In the genomic region with DNA sequence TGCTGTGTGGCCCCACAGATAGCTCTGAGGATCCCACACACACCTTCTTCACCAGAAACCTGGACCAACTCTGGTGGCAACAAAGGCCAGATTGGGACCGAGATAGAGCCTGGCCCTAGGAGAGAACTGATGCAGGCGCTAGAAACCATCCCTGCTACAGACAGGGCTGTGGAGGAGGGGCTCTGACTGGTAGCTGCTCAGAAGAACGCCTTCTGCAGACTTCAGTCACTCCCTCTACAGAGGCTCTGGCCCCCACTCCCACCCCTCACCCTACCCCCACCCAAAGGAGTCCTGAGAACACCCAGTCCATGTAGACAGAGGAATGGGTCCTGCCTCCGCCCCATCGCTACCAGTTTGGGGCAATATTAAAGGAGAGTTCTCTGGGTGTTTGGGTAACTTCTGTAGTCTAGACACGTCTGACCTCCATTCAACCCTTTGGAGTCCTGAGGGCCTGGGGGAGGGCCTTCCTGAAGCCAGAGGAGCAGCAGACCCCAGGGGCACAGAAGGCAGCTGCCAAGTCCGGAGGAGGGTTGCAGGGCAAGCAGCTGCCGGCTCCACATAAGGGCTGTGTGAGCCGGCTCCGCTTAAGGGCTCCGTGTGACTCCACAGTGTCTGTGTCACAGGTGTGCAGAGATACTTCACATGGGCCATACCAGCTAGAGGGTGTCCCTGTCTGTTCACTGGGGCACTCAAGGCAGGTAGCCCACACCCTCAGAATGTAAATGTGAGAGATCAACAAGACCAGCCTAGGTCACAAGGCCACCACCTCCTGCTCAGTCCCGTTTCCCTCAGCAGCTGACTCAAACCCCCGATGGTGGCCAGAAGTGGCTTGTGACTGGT, we compare ENCODE assay signal across 9 mouse cellular contexts. TPM values are rescaled to one million over a fixed set of nuclear protein-coding genes. Genes with fewer than 3 reads are reported as not detected.
DNase-seq lines count a peak whose midpoint lies in the region; ATAC-seq and TF ChIP-seq lines count a peak whose summit lies in the region.
"Had no signal": no experiment of that assay in that cellular context is flagged by ENCODE, and none has a peak within 500 bp of the region (broad histone marks: within the 10 kb centered on the region; RNA-seq: fewer than 3 reads in every experiment).

No protein-coding gene starts in this region.

- no peaks in the 10 kb centered on the region for H3K9me3 ChIP-seq in lung, embryonic 15.5 days
- no peaks in the 10 kb centered on the region for H3K9me3 ChIP-seq in lung, postnatal 0 days (ENCODE audit: low read length)
- no peaks in the 10 kb centered on the region for H3K9me3 ChIP-seq in hindbrain, embryonic 14.5 days (ENCODE audit: control insufficient read depth, low read length)
- no peaks in the 10 kb centered on the region for H3K9me3 ChIP-seq in neural tube, embryonic 14.5 days (ENCODE audit: control insufficient read depth, low read length)

- no peak for TF ChIP-seq EP300 in lung, postnatal 0 days (IDR thresholded peaks at IDR 0.05)

- H3K27ac ChIP-seq in lung, embryonic 15.5 days, result no peak overlapping the region
- H3K27ac ChIP-seq in lung, postnatal 0 days (ENCODE audit: low read length), result no peak overlapping the region
- H3K27ac ChIP-seq in hindbrain, embryonic 14.5 days, result no peak overlapping the region
- no peak overlapping the region for H3K27ac ChIP-seq in neural tube, embryonic 14.5 days (ENCODE audit: low read depth, low read length)

- peak; percentile 66 for DNase-seq in embryo, embryonic 11 days
- DNase-seq in embryo, embryonic 9.5 days (ENCODE audit: extremely low spot score), result no peak
- DNase-seq in lung, postnatal 0 days (ENCODE audit: low spot score), result no peak
- DNase-seq in hindbrain, embryonic 14.5 days (ENCODE audit: low spot score), result no peak
- DNase-seq in left cerebral cortex, adult 11 months (ENCODE audit: low spot score), result no peak
- DNase-seq in urinary bladder, postnatal 4 days (ENCODE audit: low spot score in 2 of 2), result no peak

- H3K9ac ChIP-seq in lung, embryonic 15.5 days, result no peak overlapping the region
- H3K9ac ChIP-seq in lung, postnatal 0 days (replicated peaks; ENCODE audit: low read depth), result no peak overlapping the region
- no peak overlapping the region for H3K9ac ChIP-seq in hindbrain, embryonic 14.5 days
- H3K9ac ChIP-seq in neural tube, embryonic 14.5 days (replicated peaks; ENCODE audit: low read depth, low read length), result no peak overlapping the region

- H3K27me3 ChIP-seq in lung, embryonic 15.5 days, result no peaks in the 10 kb centered on the region; the same call in 1 of the 2 replicates
- H3K27me3 ChIP-seq in lung, postnatal 0 days (replicated peaks; ENCODE audit: insufficient read depth, low read length), result no peaks in the 10 kb centered on the region
- H3K27me3 ChIP-seq in hindbrain, embryonic 14.5 days (ENCODE audit: control insufficient read depth, insufficient read depth, low read length), result no peaks in the 10 kb centered on the region
- H3K27me3 ChIP-seq in neural tube, embryonic 14.5 days (ENCODE audit: control insufficient read depth, insufficient read depth, low read length), result no peaks in the 10 kb centered on the region

- H3K4me2 ChIP-seq in lung, embryonic 15.5 days, result no peak overlapping the region
- H3K4me2 ChIP-seq in lung, postnatal 0 days (replicated peaks; ENCODE audit: low read depth, low read length), result no peak overlapping the region
- no peak overlapping the region for H3K4me2 ChIP-seq in hindbrain, embryonic 14.5 days (replicated peaks)
- H3K4me2 ChIP-seq in neural tube, embryonic 14.5 days (ENCODE audit: low read depth, low read length), result no peak overlapping the region

- no peak overlapping the region for H3K4me3 ChIP-seq in lung, embryonic 15.5 days
- H3K4me3 ChIP-seq in lung, postnatal 0 days (ENCODE audit: low read depth, low read length), result no peak overlapping the region
- no peak overlapping the region for H3K4me3 ChIP-seq in hindbrain, embryonic 14.5 days (replicated peaks; ENCODE audit: low read length)
- no peak overlapping the region for H3K4me3 ChIP-seq in neural tube, embryonic 14.5 days (ENCODE audit: low read depth, low read length)

- TF ChIP-seq CTCF in lung, postnatal 0 days (IDR thresholded peaks at IDR 0.05), result no peak

- peak; percentile 17; the same call in 1 of the 2 replicates for ATAC-seq in lung, embryonic 15.5 days (ENCODE audit: borderline replicate concordance, extremely low read depth, low FRiP score, low TSS enrichment)
- ATAC-seq in lung, postnatal 0 days, result no peak
- peak; percentile 34; the same call in 1 of the 2 replicates for ATAC-seq in hindbrain, embryonic 14.5 days (ENCODE audit: low FRiP score)
- ATAC-seq in neural tube, embryonic 14.5 days (ENCODE audit: low read depth), result peak; percentile 59; the same call in 1 of the 2 replicates
- ATAC-seq: Patski had no signal

- no peaks in the 10 kb centered on the region for H3K36me3 ChIP-seq in lung, embryonic 15.5 days
- H3K36me3 ChIP-seq in lung, postnatal 0 days (ENCODE audit: insufficient read depth, low read length), result no peaks in the 10 kb centered on the region
- H3K36me3 ChIP-seq in hindbrain, embryonic 14.5 days (replicated peaks; ENCODE audit: control insufficient read depth, insufficient read depth), result no peaks in the 10 kb centered on the region; the same call in 1 of the 2 replicates
- no peaks in the 10 kb centered on the region for H3K36me3 ChIP-seq in neural tube, embryonic 14.5 days (ENCODE audit: control insufficient read depth, insufficient read depth, low read length)

- peaks cover 38% of the 10 kb centered on the region for H3K4me1 ChIP-seq in lung, embryonic 15.5 days
- peaks cover 8% of the 10 kb centered on the region; the same call in 1 of the 2 replicates for H3K4me1 ChIP-seq in lung, postnatal 0 days (ENCODE audit: insufficient read depth, low read depth, low read length)
- H3K4me1 ChIP-seq in hindbrain, embryonic 14.5 days (replicated peaks; ENCODE audit: control insufficient read depth, insufficient read depth, low read length), result peaks cover 23% of the 10 kb centered on the region; the same call in 1 of the 2 replicates
- H3K4me1 ChIP-seq in neural tube, embryonic 14.5 days (ENCODE audit: control insufficient read depth, insufficient read depth, low read length), result peaks cover 14% of the 10 kb centered on the region; the same call in 1 of the 2 replicates

- 27% methylated on average over 13 of the region's 13 CpGs for WGBS in lung, embryonic 15.5 days
- WGBS in lung, postnatal 0 days, result 41% methylated on average over 13 of the region's 13 CpGs
- WGBS in hindbrain, embryonic 14.5 days, result 29% methylated on average over 13 of the region's 13 CpGs
- WGBS in neural tube, embryonic 14.5 days, result 34% methylated on average over 13 of the region's 13 CpGs

RNA-seq across cellular contexts. Expression of gene Actg1, which starts 51.8 kb away (rescaled TPM):
- 2,618 and 2,638 TPM in 2 replicates for polyA plus RNA-seq in lung, embryonic 15.5 days (2015; fragmentation: Nextera tagmentation; extraction: Ambion mirVana)
- 1,989 and 2,317 TPM in 2 replicates for polyA plus RNA-seq in lung, postnatal 0 days (2015; fragmentation: Nextera tagmentation; extraction: Ambion mirVana)
- 4,053 and 4,080 TPM in 2 replicates for polyA plus RNA-seq in hindbrain, embryonic 14.5 days (2014; fragmentation: Nextera tagmentation; extraction: Ambion mirVana)
- 4,176 and 4,177 TPM in 2 replicates for polyA plus RNA-seq in neural tube, embryonic 14.5 days (2014; fragmentation: Nextera tagmentation; extraction: Ambion mirVana)
